Comparison of ENCODE assay signal across 19 mouse cellular contexts in genomic region chr1:190181765-190182164, GRCm38 (mm10). TPM values are rescaled to one million over a fixed set of nuclear protein-coding genes. Genes with fewer than 3 reads are reported as not detected.
A peak's percentile ranks its signal among the peaks of the same experiment; 100 is the strongest.
DNase-seq lines count a peak whose midpoint lies in the region; ATAC-seq and TF ChIP-seq lines count a peak whose summit lies in the region.
"Had no signal": no experiment of that assay in that cellular context is flagged by ENCODE, and none has a peak within 500 bp of the region (broad histone marks: within the 10 kb centered on the region; RNA-seq: fewer than 3 reads in every experiment).

No protein-coding gene starts in this region.

- TF ChIP-seq POLR2A in liver, adult 2 months (IDR thresholded peaks at IDR 0.05; ENCODE audit: extremely low read depth, insufficient read depth, low read length) = no peak

- no peak for ATAC-seq in forebrain, postnatal 0 days
- no peak for ATAC-seq in forebrain, embryonic 16.5 days
- ATAC-seq in liver, embryonic 11.5 days (replicated peaks; ENCODE audit: low FRiP score) = 0 out of 2 replicates have a peak, but pooled peaks have one; percentile 41
- ATAC-seq: forebrain, embryonic 14.5 days had no signal

- H3K4me3 ChIP-seq in forebrain, postnatal 0 days (ENCODE audit: low read depth, low read length) = no peak overlapping the region
- no peak overlapping the region for H3K4me3 ChIP-seq in forebrain, embryonic 16.5 days (replicated peaks; ENCODE audit: low read length)
- H3K4me3 ChIP-seq in liver, adult 2 months (ENCODE audit: insufficient read depth, low read depth, low read length) = no peak overlapping the region
- no peak overlapping the region for H3K4me3 ChIP-seq in liver, embryonic 11.5 days (ENCODE audit: low read depth, low read length)
- H3K4me3 ChIP-seq: hindbrain, embryonic 12.5 days; limb, embryonic 13.5 days; midbrain, embryonic 10.5 days; neural tube, embryonic 12.5 days had no signal

- no peaks in the 10 kb centered on the region for H3K4me1 ChIP-seq in forebrain, postnatal 0 days (ENCODE audit: insufficient read depth)
- no peaks in the 10 kb centered on the region for H3K4me1 ChIP-seq in forebrain, embryonic 16.5 days (replicated peaks; ENCODE audit: control insufficient read depth, insufficient read depth, low read length)
- peaks cover 22% of the 10 kb centered on the region for H3K4me1 ChIP-seq in liver, adult 2 months (ENCODE audit: control insufficient read depth, insufficient read depth, low read length)
- peaks cover 5% of the 10 kb centered on the region; the same call in 1 of the 2 replicates for H3K4me1 ChIP-seq in liver, embryonic 11.5 days (replicated peaks; ENCODE audit: control insufficient read depth, insufficient read depth, low read length)
- H3K4me1 ChIP-seq: hindbrain, embryonic 12.5 days; limb, embryonic 13.5 days; neural tube, embryonic 12.5 days had no signal

- 80% methylated on average over 7 of the region's 7 CpGs for WGBS in forebrain, postnatal 0 days
- WGBS in forebrain, embryonic 16.5 days = 81% methylated on average over 7 of the region's 7 CpGs
- 75% methylated on average over 7 of the region's 7 CpGs for WGBS in liver, adult 2 months
- WGBS in liver, embryonic 11.5 days = 44% methylated on average over 7 of the region's 7 CpGs

- no peak for DNase-seq in forebrain, postnatal 0 days
- no peak for DNase-seq in liver, adult 2 months (ENCODE audit: extremely low read depth, low read depth, low spot score)
- no peak for DNase-seq in liver
- peak; percentile 19 to 53 for DNase-seq in heart, adult 9 months (ENCODE audit: low spot score in 2 of 2)
- DNase-seq in liver, embryonic 11.5 days (ENCODE audit: low spot score) = no peak
- no peak for DNase-seq in spleen, adult 12 weeks (ENCODE audit: low spot score)
- DNase-seq in thymus, postnatal 36 days = no peak
- DNase-seq: cerebellum, adult 11 months; gastrocnemius, postnatal 10 days; kidney, adult 9 months; lung, postnatal 14 days had no signal

- H3K9me3 ChIP-seq in forebrain, postnatal 0 days (ENCODE audit: low read length) = no peaks in the 10 kb centered on the region
- no peaks in the 10 kb centered on the region for H3K9me3 ChIP-seq in forebrain, embryonic 16.5 days (ENCODE audit: control insufficient read depth, low read length)
- no peaks in the 10 kb centered on the region for H3K9me3 ChIP-seq in liver, embryonic 11.5 days (ENCODE audit: control insufficient read depth, low read length)
- H3K9me3 ChIP-seq: hindbrain, embryonic 12.5 days; limb, embryonic 13.5 days; midbrain, embryonic 10.5 days; neural tube, embryonic 12.5 days had no signal

- no peaks in the 10 kb centered on the region for H3K79me2 ChIP-seq in liver, adult 2 months (ENCODE audit: control insufficient read depth, insufficient read depth, low read length)

- TF ChIP-seq CTCF in forebrain, postnatal 0 days (IDR thresholded peaks at IDR 0.05; ENCODE audit: low read depth) = peak; percentile 40
- TF ChIP-seq CTCF in liver, adult 2 months (IDR thresholded peaks at IDR 0.05; ENCODE audit: low read depth, low read length) = 0 out of 2 replicates have a peak, but pooled peaks have one; percentile 13

- no peak overlapping the region for H3K9ac ChIP-seq in forebrain, postnatal 0 days
- no peak overlapping the region for H3K9ac ChIP-seq in forebrain, embryonic 16.5 days (replicated peaks; ENCODE audit: low read depth, low read length)
- no peak overlapping the region for H3K9ac ChIP-seq in liver, adult 2 months (ENCODE audit: low read depth, low read length)
- H3K9ac ChIP-seq in liver, embryonic 11.5 days (ENCODE audit: low read depth, low read length) = no peak overlapping the region
- H3K9ac ChIP-seq: hindbrain, embryonic 12.5 days; limb, embryonic 13.5 days; neural tube, embryonic 12.5 days had no signal

- H3K36me3 ChIP-seq in forebrain, postnatal 0 days (ENCODE audit: insufficient read depth) = no peaks in the 10 kb centered on the region
- no peaks in the 10 kb centered on the region for H3K36me3 ChIP-seq in forebrain, embryonic 16.5 days (ENCODE audit: control insufficient read depth, insufficient read depth)
- no peaks in the 10 kb centered on the region; the same call in 1 of the 2 replicates for H3K36me3 ChIP-seq in liver, adult 2 months (ENCODE audit: control insufficient read depth, insufficient read depth, low read length)
- no peaks in the 10 kb centered on the region for H3K36me3 ChIP-seq in liver, embryonic 11.5 days (ENCODE audit: control insufficient read depth, insufficient read depth, low read length)
- H3K36me3 ChIP-seq: G1E; hindbrain, embryonic 12.5 days; limb, embryonic 13.5 days; midbrain, embryonic 10.5 days; neural tube, embryonic 12.5 days had no signal

- peaks cover 26% of the 10 kb centered on the region for H3K27me3 ChIP-seq in forebrain, postnatal 0 days (ENCODE audit: insufficient read depth, low read length)
- H3K27me3 ChIP-seq in forebrain, embryonic 16.5 days (replicated peaks; ENCODE audit: control insufficient read depth, insufficient read depth, low read length) = peaks cover 16% of the 10 kb centered on the region; the same call in 1 of the 2 replicates
- H3K27me3 ChIP-seq in liver, adult 2 months (ENCODE audit: control insufficient read depth, insufficient read depth, low read length) = no peaks in the 10 kb centered on the region
- peaks cover 4% of the 10 kb centered on the region; the same call in 1 of the 2 replicates for H3K27me3 ChIP-seq in liver, embryonic 11.5 days (replicated peaks; ENCODE audit: control insufficient read depth, insufficient read depth, low read length)

- H3K4me2 ChIP-seq in forebrain, postnatal 0 days (ENCODE audit: low read depth) = no peak overlapping the region
- H3K4me2 ChIP-seq in forebrain, embryonic 16.5 days (ENCODE audit: low read length) = no peak overlapping the region
- H3K4me2 ChIP-seq in liver, embryonic 11.5 days = no peak overlapping the region
- H3K4me2 ChIP-seq: hindbrain, embryonic 12.5 days; limb, embryonic 13.5 days; neural tube, embryonic 12.5 days had no signal

- H3K27ac ChIP-seq in forebrain, postnatal 0 days (ENCODE audit: low read depth, low read length) = no peak overlapping the region
- no peak overlapping the region for H3K27ac ChIP-seq in forebrain, embryonic 16.5 days (ENCODE audit: low read length)
- peak overlapping the region; percentile 21 for H3K27ac ChIP-seq in liver, adult 2 months (replicated peaks; ENCODE audit: insufficient read depth, low read depth, low read length)
- H3K27ac ChIP-seq in liver, embryonic 11.5 days (ENCODE audit: low read depth, low read length) = no peak overlapping the region
- H3K27ac ChIP-seq: hindbrain, embryonic 12.5 days; limb, embryonic 13.5 days; midbrain, embryonic 10.5 days; neural tube, embryonic 12.5 days had no signal

RNA-seq across cellular contexts. Expression of gene Prox1, which starts 11.3 kb away (rescaled TPM):
- 13.4 and 24.8 TPM in 2 replicates for total RNA-seq in forebrain, postnatal 0 days (2014; rRNA removed)
- 6.2 and 16.2 TPM in 2 replicates for polyA plus RNA-seq in forebrain, postnatal 0 days (2015; fragmentation: Nextera tagmentation; extraction: Ambion mirVana)
- polyA plus RNA-seq in forebrain, embryonic 16.5 days (2015; fragmentation: Nextera tagmentation; extraction: Ambion mirVana) = 8.1 and 9.4 TPM in 2 replicates
- total RNA-seq in liver, adult 2 months (2014; rRNA removed) = 20.1 and 27.1 TPM in 2 replicates
- polyA plus RNA-seq in liver, adult 2 months (2012; rRNA removed) = 22.2 and 23.0 TPM in 2 replicates
- polyA plus RNA-seq in liver, embryonic 11.5 days (2014; fragmentation: Nextera tagmentation; extraction: Ambion mirVana) = 12.1 and 13.9 TPM in 2 replicates
- total RNA-seq: common myeloid progenitor, adult 5-6 weeks had no signal
- polyA plus RNA-seq: G1E had no signal

Comparison
In these comparisons a context has a peak if more than half of its experiments do, and no peak if none do; other contexts are left out.
1. DNase-seq: peak in heart, adult 9 months (2 of 2); none in forebrain, postnatal 0 days (single experiment), liver, adult 2 months (single experiment), liver (single experiment), liver, embryonic 11.5 days (single experiment), spleen, adult 12 weeks (single experiment) and thymus, postnatal 36 days (0 of 2).